In the genomic region with DNA sequence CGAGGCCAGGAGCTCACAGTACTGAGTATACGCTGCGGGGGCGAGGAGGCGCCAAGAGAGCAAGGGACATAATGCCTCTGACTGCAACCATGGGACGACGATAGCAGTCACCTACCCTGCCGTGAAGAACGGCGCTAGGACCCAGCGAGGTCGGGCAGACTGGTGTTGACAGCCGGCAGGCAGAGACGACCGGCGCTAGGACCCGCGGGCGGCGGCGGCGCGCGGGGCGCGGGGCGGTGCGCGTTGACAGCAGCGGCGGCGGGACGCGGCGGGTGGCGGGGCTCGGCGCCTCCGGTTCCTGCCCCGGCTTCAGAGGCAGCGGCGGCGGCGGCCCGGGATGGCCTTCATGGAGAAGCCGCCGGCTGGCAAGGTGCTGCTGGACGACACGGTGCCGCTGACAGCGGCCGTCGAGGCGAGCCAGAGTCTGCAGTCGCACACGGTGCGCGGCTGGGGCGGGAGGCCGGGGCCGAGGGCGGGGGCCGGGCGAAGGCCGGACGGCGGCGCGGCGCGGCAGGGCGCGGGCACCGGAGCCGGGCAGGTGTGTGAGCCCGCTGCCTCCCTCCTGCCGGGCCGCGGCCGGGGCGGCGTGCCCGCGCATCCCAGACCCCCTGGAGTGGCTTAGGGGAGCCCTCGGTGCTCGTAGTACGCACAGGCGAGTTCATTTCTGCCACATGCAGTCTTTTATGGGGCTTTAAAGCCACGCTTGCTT, we compare ENCODE assay signal across 8 mouse cellular contexts. TPM values are rescaled to one million over a fixed set of nuclear protein-coding genes. Genes with fewer than 3 reads are reported as not detected.
A peak's percentile ranks its signal among the peaks of the same experiment; 100 is the strongest.
DNase-seq lines count a peak whose midpoint lies in the region; ATAC-seq lines count a peak whose summit lies in the region.

TSS of gene Pxk (plus strand) at position 234 of the 709 bp plus-strand sequence.

- peak within 1 kb of the TSS; percentile 80 for H3K9ac ChIP-seq in hindbrain, embryonic 11.5 days (ENCODE audit: low read depth, low read length)

- H3K4me2 ChIP-seq in hindbrain, embryonic 11.5 days (replicated peaks; ENCODE audit: low read depth, low read length) = peak within 1 kb of the TSS; percentile 54

- no peaks in the 10 kb centered on the region for H3K9me3 ChIP-seq in hindbrain, embryonic 11.5 days (ENCODE audit: control insufficient read depth, low read length)

- no peaks in the 10 kb centered on the region for H3K36me3 ChIP-seq in hindbrain, embryonic 11.5 days (ENCODE audit: control insufficient read depth, insufficient read depth, low read length)

- H3K27ac ChIP-seq in hindbrain, embryonic 11.5 days (ENCODE audit: low read depth, low read length) = peak within 1 kb of the TSS; percentile 36; the same call in 1 of the 2 replicates

- under 1% methylated on average over 57 of the region's 89 CpGs for WGBS in hindbrain, embryonic 11.5 days

- no peaks in the 10 kb centered on the region for H3K4me1 ChIP-seq in hindbrain, embryonic 11.5 days (replicated peaks; ENCODE audit: control insufficient read depth, insufficient read depth, low read length)

- DNase-seq in MEL-GATA-1-ER (ENCODE audit: extremely low read depth, low read depth) = peak; percentile 58
- DNase-seq in cerebellum, adult 8-10 months = peak; percentile 92
- DNase-seq in frontal cortex, adult 2 months (ENCODE audit: extremely low spot score in 1 of 2, low spot score in 1 of 2) = peak; percentile 83 to 95
- peak; percentile 97 for DNase-seq in hindbrain, embryonic 11.5 days (ENCODE audit: low spot score)
- peak; percentile 88 to 92 for DNase-seq in layer of hippocampus, postnatal 10 days (ENCODE audit: low spot score in 2 of 2)
- peak; percentile 94 for DNase-seq in lung, postnatal 10 days
- peak; percentile 90 for DNase-seq in ovary, postnatal 36 days (ENCODE audit: low spot score)
- peak; percentile 93 for DNase-seq in thymus, postnatal 25 days

- no peaks in the 10 kb centered on the region for H3K27me3 ChIP-seq in hindbrain, embryonic 11.5 days (ENCODE audit: control insufficient read depth, insufficient read depth, low read length)

- peak within 1 kb of the TSS; percentile 72 for H3K4me3 ChIP-seq in hindbrain, embryonic 11.5 days (ENCODE audit: low read depth, low read length)

- ATAC-seq in hindbrain, embryonic 11.5 days (ENCODE audit: low FRiP score) = peak; percentile 93

RNA-seq across cellular contexts. Expression of gene Pxk, which starts in this region (rescaled TPM):
- polyA plus RNA-seq in frontal cortex, adult 2 months (2012; rRNA removed) = 44.9 and 46.5 TPM in 2 replicates
- polyA plus RNA-seq in hindbrain, embryonic 11.5 days (2014; fragmentation: Nextera tagmentation; extraction: Ambion mirVana) = 32.4 and 36.4 TPM in 2 replicates
- 10 to 100 TPM; 26.1 to 27.2 TPM for total RNA-seq in layer of hippocampus, postnatal 10 days (2021)

Comparison
In these comparisons a context has a peak if more than half of its experiments do, and no peak if none do; other contexts are left out.
1. Peak in every context shown above with its lines: DNase-seq, ATAC-seq, H3K4me3 ChIP-seq and H3K27ac ChIP-seq.